Mouse (Mus musculus) liver, embryonic 14.5 days (tissue): ENCODE data around the gene Pomp.

ENCODE experiments used
- CTCF ChIP-seq: IDR thresholded peaks from 2 replicates; pipeline ENCODE4 v1.5.1; 2016; ENCODE audit warnings: antibody characterized with exemption, low read depth, control low read depth
- EP300 ChIP-seq: IDR thresholded peaks from 2 replicates; pipeline ENCODE4 v1.6.1; 2016; ENCODE audit warnings: antibody characterized with exemption, low read depth

DNA sequence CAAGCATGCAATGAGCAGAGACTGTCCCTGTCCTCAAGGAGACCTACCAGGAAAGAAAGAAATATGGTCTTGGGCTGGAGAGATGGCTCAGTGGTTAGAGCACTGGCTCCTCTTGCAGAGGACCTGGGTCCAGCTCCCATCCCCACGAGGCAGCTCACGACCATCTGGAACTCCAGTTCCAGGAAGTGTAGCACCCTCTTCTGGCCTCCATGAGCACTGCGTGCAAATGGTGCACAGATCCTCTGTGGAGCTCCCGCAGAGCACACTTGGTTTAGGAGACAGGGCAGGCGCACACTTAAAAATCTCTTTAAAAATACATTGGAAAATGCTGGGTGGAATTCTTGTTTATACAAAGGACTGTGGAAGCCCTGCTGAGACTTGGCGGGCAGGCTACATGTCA lies 17.3 kb downstream of the Pomp start:
- TF ChIP-seq CTCF: peak; percentile 71
- no peak for TF ChIP-seq EP300
